Mouse (Mus musculus) urinary bladder, postnatal 25 days (tissue): ENCODE data around the gene Slc16a12.
A peak's percentile ranks its signal among the peaks of the same experiment; 100 is the strongest.

Experiments
- DNase-seq: peaks from one replicate; pipeline ENCODE4 v3.0.0; 2022; ENCODE audit warnings: low spot score

The Slc16a12 gene

DNA sequence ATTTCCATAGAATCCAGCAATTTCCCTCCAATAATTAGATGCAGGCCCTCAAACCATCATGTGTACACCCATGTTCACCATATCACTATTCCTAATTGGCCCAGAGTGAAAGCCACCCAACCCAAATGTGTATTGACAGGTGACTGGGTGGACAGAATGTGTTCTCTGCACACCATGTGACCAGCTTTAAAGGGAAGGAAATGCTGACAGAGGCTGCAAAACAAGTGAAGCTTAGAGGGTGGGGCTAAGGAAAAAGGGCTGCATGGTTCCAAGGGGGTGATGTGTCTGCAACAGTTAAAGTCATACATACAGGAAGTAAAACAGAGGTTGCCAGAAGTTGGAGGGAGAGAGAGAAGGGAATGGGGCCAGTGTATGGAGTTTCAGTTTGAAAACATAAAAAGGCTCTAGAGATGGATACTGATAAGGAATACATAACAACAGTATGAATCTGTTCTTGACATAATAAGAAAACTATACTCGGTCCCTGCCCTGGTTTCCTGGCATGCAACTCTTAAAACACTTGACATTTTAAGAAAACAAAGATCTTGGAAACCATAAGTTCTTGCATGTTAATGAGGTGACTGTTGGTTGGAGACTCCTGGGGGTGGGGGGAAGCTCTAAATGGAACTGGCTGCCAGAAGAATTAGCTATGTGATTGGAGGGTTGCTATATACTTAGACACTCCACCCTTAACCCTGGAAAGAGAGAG is 20.7 kb downstream of the Slc16a12 start:
- DNase-seq = no peak

GRCm38 (mm10) chr19:34725418-34725817 is 21.7 kb downstream of the Slc16a12 start:
- DNase-seq = no peak

GRCm38 (mm10) chr19:34724598-34724997 is 22.5 kb downstream of the Slc16a12 start:
- DNase-seq = no peak

DNA sequence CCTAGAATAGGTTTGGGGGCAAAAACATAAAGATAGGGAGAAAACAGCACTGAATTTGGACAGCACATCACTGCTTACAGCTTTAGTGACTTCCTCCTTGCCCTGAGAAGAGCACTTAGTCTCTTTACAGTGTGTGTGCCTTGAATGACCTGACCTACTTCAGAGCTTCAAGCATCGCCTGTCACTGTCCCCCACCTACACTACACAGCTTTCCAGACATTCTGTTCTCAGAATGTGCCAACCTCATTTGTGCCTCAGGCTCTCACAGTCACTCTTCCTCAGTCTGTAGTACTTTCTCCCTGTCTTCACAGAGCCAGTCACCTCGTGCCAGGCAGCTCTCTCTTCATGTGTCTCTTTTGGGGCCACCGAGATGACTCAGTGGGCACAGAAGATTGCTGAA is 24.5 kb downstream of the Slc16a12 start:
- no peak for DNase-seq

- no peak for DNase-seq
Measured at GRCm38 (mm10) chr19:34720130-34720529, 27.0 kb downstream of the Slc16a12 start.

GRCm38 (mm10) chr19:34718963-34719362 is 28.1 kb downstream of the Slc16a12 start:
- DNase-seq = no peak

- no peak for DNase-seq
Measured at GRCm38 (mm10) chr19:34718478-34718877, 28.6 kb downstream of the Slc16a12 start.

- DNase-seq = no peak
Measured at GRCm38 (mm10) chr19:34715895-34716294, 31.2 kb downstream of the Slc16a12 start.

DNA sequence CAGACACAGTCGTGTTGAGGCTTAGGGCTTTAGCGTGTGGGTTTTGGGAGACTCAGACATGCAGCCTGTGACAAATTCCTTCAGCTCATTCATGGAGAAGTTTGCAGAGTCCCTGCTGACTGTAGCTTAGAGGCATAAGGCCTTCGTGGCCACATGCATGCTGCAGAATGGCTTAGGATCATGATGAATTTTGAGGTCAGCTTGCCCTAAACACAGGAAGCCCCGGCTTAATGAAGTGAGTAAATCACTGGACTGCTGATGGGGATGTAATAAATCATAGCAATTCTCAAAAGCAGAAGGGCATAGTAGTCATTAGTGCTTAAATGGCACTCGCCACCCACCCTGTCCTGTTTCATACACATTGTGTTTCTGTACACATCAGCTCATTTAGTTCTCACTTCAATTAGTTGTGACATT is 32.8 kb downstream of the Slc16a12 start:
- no peak for DNase-seq

DNA sequence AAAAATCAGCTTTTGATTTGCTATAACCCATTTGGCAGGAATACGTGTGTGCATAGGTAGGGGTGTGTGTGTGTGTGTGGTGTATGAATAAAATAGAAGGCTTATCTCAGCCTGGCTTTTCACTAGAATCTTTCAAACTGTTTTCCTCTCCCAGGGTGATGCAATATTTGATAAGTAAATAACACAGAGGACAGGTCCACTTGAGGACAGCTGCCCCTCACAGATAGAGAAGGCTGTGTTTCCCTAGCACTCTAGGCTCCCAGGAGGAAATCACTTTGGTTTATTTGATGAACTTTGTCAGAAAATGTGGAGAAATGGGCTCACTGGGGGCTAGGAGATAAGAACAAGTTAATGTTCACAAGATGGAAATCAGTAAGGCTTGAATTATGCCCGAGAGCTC is 35.0 kb downstream of the Slc16a12 start:
- no peak for DNase-seq

GRCm38 (mm10) chr19:34708221-34708620 is 38.9 kb downstream of the Slc16a12 start:
- no peak for DNase-seq

- no peak for DNase-seq
Measured at GRCm38 (mm10) chr19:34707571-34707970, 39.5 kb downstream of the Slc16a12 start.

DNA sequence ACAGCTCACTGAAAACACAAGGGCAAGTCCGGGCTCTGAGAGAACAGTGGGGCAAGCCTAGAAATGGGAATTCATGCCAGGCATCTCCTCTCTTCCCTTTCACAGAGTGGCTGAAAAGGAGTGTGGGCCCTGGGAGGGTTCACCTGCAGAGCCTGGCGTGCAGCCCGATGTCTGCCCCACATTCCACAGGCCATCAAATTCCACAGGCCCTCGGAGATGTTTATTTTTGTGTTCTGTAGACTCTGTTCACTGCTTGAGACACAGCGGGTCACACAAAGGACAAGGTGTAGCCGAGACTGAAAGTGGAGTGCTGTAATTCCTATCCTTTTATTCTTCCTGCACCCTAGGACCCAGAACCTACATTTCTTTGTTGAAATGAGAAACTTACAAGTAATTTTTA is 40.8 kb downstream of the Slc16a12 start:
- DNase-seq = no peak

DNA sequence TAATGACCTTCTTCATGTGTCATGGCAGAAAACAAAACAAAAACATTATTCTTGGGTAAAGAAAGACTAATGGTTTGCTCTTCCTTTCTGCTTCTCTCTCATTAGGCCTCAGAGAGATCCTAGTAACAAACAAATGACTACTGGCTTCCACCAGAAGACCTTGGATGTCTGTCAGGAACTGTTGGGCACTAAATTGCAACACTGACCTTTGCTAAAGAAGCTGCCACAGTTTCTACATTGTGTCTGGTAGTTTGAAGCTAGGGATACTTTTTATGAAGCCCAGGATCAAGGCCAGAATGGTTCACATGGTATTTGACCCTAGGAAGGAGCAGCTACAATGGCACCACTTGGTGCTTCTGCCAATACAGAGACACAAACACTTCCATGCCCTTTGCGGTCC is 41.9 kb downstream of the Slc16a12 start:
- DNase-seq = no peak

- no peak for DNase-seq
Measured at GRCm38 (mm10) chr19:34699300-34699699, 47.8 kb downstream of the Slc16a12 start.

- DNase-seq = no peak
Measured at GRCm38 (mm10) chr19:34698852-34699251, 48.2 kb downstream of the Slc16a12 start.

- no peak for DNase-seq
Measured at GRCm38 (mm10) chr19:34698432-34698831, 48.7 kb downstream of the Slc16a12 start.

- DNase-seq = no peak
Measured at GRCm38 (mm10) chr19:34697461-34697860, 49.6 kb downstream of the Slc16a12 start.

- no peak for DNase-seq
Measured at GRCm38 (mm10) chr19:34696352-34696986, 50.6 kb downstream of the Slc16a12 start.

DNA sequence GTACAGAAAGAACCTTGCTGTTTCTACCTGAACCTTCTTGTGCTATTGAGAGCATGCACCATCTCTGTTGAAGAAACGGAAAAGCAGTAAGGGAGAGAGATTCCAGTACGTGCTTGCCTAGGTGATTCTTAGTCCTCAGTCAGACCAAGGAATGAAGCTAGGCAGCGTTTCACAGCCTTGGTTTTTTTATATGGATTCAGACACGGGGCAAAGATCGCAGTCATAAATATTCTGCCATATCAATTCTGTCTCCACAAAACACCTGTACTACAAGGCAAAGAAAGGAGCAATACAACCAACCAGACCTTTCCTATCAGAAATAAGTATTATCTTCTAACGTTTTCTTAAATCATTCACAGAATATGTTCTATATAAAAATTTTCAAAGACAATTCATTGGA is 55.7 kb downstream of the Slc16a12 start:
- DNase-seq = no peak

- no peak for DNase-seq
Measured at GRCm38 (mm10) chr19:34685530-34685929, 61.6 kb downstream of the Slc16a12 start.

GRCm38 (mm10) chr19:34684857-34685256 is 62.2 kb downstream of the Slc16a12 start:
- peak; percentile 49 for DNase-seq

DNA sequence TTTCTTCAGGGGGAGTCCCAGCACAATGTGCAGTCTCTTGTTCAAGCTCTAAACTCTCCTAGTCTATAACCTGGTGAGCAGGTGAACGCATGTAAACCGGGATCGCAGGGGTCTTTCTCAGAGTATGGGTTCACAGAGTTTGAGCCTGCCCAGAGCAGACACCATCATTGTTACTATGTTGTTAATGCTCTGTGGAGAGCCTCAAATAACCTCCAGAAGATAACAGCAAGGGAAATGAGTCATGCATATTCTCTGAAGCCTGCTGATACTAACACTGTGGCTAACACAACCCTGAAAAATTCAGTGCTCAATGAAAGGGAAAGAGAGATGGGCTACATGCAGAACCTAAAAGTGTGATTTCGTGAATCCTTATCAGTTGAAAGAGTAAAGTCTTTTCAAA is 68.7 kb downstream of the Slc16a12 start:
- no peak for DNase-seq

GRCm38 (mm10) chr19:34673476-34673875 is 73.6 kb downstream of the Slc16a12 start:
- no peak for DNase-seq
